Mouse (Mus musculus) liver, adult 2 months (tissue): ENCODE data around the gene Ppih.

Experiments
- CTCF ChIP-seq: fragments of 200-500 bp; IDR thresholded peaks from 2 replicates; pipeline ENCODE4 v1.5.1; 2011; ENCODE audit warnings: low read depth, low read length, control low read depth
- POLR2A ChIP-seq: fragments of 200-500 bp; IDR thresholded peaks from 2 replicates; pipeline ENCODE4 v1.6.1; 2011; ENCODE audit warnings: low read length, control low read depth; ENCODE audit not compliant: insufficient read depth; ENCODE audit errors: extremely low read depth

- TF ChIP-seq CTCF = no peak
- no peak for TF ChIP-seq POLR2A
Measured at GRCm38 (mm10) chr4:119263459-119263858, 56.9 kb downstream of the Ppih start.
